Mouse (Mus musculus) heart, postnatal 25 days (tissue): Measurements from ENCODE around the gene Med12l. TPM values are rescaled to one million over a fixed set of nuclear protein-coding genes. Genes with fewer than 3 reads are reported as not detected.

ENCODE experiments used
- DNase-seq: peaks from one replicate; pipeline ENCODE4 v3.0.0; 2022; ENCODE audit warnings: low spot score
- intact Hi-C: fragments of 180-260 bp; cut with DNase I; formaldehyde crosslinking; loops from one replicate; pipeline ENCODE4 v1.15.1; 2025
- total RNA-seq, 2 experiments: library from RNA; stranded (reverse); gene quantifications; 2 replicates each; pipeline ENCODE4 v1.2.3; 2021

Med12l gene
- total RNA-seq, 2 experiments from 2014 or later, result 8.1 to 9.0 TPM

DNA sequence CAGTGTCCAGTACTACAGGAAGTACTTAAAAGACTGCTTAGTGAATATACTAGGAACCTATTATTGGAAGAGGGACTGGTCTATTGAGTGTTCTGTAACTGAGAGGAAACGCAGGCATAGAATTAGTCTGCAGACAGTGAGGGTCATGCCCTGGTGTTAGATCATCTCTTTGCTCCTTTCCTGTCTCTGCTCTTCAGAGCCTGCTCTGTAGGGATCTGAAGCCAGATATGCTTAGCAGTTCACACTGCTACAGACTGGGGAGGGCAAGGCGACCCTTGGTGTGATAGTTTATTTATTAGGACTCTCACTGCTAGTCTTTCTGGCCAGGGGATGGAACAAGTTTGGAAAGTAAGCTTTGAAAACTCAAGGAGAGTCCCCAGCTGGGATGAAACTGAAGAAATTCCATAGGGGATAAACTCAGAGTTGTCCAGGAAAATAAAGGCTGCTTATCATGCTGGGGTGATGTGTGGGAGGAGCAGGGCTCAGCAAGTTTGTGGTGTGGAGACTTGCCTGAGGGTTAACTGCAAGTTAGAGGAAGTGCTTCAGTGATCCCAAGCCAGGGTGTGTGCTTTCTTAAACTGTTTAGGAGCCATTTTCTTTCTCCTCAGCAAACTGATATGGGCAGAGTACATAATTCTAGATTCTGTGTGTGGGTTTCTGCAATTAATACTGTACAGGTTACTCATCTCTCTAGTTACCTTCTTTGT lies 164.4 kb downstream of the Med12l start:
- intact Hi-C loops, result loop anchor here (5.0 to 10.0 kb wide), 2 partner anchors 48 to 945 kb away; no protein-coding TSS in a partner anchor
- DNase-seq, result no peak

DNA sequence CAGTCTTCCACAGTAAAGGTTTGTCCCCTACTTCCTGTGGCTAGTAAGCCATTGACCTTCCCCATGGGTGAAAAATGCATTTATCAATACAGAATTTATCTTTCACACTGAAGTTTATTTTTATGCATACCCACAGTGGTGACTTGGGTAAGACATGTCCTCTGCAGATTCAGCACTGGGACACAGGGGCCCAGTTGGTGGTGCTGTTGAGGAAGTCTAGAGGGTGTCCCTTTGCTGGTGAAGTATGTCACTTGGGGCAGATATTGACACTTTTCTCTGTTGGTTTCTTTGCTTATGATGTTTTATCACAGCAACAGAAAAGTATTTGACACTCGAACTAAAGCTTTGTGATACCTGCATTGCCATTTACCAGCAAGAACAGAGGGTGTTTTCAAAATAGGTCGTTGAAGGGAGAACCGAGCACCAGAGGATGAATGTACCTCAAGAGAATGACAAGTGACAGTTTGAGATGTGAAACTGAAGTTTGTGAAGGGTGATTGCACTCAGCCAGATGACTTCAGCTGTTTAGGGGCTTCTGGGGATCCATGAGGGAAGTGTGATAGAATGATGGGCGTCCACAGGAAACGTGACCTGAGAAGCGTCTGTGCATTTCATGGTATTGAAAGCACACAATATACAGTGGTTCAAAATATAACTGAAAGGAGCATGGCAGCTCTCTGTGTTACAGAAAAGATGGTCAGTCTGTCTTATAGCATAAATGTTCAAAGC lies 169.0 kb downstream of the Med12l start:
- DNase-seq, result no peak
- intact Hi-C loops, result loop anchor here (1.0 to 10.0 kb wide), 4 partner anchors 34 to 940 kb away; no protein-coding TSS in a partner anchor

DNA sequence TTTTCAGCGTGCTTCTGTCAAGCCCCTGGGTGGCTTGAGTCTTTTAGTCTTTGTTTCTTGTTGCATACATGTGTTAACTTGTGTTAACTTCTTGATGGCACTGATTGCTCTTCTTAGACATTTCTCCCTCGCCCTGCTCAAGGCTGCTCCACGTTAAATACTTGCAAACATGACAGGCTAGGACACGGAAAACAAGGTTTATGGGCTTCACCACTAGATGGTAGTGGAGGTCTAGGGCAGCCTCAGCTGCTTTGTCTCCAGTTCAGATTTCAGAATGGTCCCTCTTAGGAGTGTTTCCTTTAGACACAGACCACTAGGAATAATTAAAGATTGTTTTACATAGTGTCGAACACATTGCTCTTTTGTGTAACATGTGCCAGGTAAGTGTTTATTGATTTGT lies 169.6 kb downstream of the Med12l start:
- DNase-seq, result no peak
- intact Hi-C loops, result loop anchor here (1.0 to 10.0 kb wide), 3 partner anchors 33 to 940 kb away; no protein-coding TSS in a partner anchor

DNA sequence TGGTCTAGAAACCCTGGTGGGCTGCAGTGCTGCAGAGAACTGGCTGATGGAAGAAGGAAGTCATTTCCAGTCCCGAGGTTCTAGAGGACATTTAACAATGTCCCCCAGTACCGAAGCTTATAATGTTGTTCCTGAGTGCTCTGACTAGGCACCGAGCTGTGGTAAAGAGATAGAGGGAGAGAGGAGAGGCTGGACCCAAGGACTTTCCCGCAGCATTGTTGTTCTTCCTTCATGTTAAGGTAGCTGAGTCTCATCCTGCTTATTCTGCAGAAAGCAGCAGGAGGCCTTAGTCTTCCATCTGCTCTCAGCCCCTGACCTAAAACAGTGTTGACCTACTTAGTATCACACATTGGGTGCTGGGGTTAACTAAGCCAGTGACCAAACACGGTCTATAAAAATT lies 171.2 kb downstream of the Med12l start:
- no peak for DNase-seq
- intact Hi-C loops, result loop anchor here (10.0 kb wide), 1 partner anchor 938 kb away; no protein-coding TSS in a partner anchor

DNA sequence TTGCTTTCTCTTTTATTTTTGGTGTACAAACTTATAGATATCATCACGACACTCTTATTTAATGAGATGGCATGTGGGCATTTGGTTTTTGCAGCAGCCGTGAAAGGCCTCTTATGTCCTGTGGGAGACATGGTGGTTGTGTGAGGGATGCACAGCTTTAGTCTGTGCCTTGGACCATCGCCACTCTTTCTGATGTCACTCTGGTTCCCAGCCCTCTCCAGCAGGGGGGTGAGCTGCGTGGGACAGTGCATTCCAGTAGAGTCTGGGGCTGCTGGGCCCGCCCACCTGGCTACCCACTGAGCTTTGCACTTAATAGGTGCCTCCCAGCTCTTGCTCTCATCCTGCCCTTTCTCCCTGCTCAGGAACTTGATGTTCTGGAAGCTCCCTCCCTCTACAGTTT lies 175.5 kb downstream of the Med12l start:
- intact Hi-C loops, result no loop called here
- DNase-seq, result no peak

DNA sequence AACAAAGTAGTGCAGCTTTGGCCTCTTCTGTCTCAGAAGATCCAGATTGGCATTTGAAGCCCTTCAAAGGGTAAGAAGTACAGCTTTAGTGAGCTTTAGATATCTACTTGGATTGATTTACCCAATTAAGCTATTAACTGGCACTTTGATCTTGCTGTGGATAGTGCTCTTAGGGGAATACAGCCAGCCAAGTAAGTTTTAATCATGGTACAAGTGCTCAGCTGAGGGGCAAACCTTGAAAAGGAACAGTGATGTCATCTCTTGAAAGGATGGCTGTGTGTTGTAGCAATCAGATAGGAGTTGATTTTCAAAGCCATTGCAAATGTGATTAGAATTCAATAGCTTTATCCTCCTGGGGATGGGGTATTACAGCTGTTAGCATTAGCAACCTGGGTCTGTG lies 176.5 kb downstream of the Med12l start:
- intact Hi-C loops, result no loop called here
- DNase-seq, result no peak

DNA sequence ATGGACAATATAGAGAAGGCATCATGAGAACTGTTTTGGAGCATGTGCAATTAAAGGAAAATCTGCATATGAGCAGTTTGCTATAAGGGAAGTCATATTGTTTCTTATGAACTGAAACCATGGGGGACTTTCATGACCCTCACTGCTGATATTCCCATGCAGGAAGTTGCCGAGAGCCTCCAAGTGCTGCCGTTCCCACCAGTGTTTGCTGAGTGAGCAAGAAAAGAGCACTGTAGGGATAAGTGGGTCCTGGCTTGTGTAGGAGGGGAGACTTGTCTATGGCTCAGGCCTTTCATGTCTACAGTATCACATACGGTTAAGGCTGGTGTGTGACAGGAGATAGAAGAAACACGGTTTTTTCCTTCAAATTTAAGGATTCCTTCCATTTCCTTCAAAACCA lies 180.0 kb downstream of the Med12l start:
- DNase-seq, result no peak
- intact Hi-C loops, result no loop called here

DNA sequence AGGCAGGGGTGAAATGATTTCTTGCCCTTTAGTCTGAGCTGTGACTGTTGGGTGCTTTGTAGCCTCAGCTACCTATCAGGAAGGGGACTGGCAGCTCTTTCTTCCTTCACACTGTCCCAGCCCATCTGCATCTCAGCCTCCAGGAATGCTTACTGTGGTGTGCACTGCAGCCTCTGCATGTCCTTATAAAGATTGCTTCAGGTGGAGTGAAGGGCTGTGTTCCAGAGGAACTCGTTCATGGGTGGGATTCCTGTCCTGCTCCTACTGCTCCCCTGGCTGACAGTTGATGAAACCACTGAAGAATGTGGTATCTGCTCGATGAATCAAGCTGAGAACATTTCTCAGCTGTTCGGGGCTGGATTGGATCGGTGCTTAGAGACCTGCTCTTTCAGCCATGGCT lies 181.7 kb downstream of the Med12l start:
- intact Hi-C loops, result no loop called here
- no peak for DNase-seq

DNA sequence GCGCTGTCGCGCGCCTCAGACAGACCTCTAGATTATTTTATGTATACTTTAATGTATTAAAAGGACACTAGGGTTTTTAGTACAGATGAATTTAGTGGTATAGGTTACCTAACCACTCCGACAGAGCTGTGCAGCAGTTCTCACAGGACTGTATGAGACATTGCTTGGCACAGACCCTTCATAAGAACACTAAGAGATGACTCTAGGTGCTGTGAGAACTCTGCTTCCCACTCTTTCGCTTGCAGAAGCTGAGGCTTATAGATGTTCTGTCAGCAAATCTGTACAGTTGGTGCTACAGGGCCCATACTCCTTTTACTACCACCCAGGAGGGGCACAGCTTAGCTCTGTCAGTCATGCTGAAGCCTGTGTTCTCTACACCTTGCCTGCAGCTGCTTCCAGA lies 186.0 kb downstream of the Med12l start:
- intact Hi-C loops, result no loop called here
- DNase-seq, result no peak

DNA sequence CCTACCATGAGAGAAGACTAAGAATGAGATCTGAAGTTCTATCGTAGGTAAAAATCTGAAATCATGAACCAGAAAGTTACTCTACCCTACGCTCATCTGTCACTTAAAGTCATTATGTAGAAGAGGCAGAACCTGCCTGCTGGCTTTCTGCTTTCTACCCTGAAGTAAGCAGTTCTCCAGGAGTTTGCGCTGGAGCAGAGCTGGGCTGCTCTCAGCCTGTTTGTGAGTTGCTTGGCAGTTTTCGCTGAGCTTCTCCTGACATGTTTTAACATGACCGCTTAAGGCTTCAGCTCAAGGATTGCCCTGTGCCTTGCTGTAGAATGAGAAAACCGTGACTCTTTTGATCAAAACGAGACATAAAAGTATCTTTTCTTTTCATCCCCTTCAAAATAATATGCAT lies 188.5 kb downstream of the Med12l start:
- no peak for DNase-seq
- intact Hi-C loops, result no loop called here

DNA sequence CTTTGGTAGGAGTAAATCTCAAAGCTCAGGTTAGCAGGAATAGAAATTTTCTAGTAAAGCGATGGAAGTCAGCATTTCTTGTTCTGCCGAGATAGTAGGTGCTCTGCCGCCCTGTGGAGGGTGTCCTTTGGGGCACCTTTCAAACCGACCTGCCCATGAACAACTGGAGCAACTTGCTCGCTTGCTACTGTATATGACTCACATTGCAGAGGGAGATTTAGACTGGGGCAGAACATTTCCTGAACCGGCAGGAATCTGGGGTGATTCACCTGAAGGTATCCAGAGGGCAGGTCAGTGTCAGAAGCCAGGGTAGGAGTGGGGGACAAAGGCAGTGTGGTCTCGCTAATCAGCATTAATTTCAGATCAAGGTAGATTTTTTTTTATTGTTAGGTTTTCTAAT lies 189.3 kb downstream of the Med12l start, which contains the start of gene Gpr87:
Gpr87 (minus strand) TSS at position 167 of the 400 bp plus-strand sequence.
- no peak for DNase-seq
- intact Hi-C loops, result no loop called here

DNA sequence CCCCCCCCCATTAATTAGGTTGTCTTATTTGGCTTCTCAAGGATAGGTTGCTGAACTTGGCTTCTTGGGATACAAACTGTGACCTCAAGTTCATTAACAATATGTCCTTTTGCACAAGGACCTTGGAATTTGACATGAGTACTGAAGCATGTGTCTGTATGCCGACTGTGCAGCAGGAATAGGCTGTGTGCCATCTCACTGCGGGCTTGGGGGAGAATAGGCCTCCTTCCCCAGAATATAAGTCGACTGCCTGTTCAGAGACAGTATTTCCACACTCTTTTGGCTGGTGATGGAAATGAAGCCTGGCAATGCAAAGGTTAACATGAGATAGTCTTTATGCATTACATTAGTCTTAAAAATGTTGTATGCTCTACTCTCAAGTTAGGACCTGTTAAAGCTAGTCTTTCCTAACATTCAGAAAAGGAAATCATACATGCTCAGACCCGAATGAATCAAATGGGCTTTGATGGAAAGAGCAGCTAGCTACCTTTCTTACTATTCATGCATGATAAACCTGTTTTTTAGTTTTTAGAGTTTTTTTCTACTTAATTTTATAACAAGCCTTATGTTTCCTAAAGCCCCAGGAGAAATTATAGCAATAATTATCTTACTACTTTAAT lies 191.8 kb downstream of the Med12l start:
- no peak for DNase-seq
- intact Hi-C loops, result no loop called here

DNA sequence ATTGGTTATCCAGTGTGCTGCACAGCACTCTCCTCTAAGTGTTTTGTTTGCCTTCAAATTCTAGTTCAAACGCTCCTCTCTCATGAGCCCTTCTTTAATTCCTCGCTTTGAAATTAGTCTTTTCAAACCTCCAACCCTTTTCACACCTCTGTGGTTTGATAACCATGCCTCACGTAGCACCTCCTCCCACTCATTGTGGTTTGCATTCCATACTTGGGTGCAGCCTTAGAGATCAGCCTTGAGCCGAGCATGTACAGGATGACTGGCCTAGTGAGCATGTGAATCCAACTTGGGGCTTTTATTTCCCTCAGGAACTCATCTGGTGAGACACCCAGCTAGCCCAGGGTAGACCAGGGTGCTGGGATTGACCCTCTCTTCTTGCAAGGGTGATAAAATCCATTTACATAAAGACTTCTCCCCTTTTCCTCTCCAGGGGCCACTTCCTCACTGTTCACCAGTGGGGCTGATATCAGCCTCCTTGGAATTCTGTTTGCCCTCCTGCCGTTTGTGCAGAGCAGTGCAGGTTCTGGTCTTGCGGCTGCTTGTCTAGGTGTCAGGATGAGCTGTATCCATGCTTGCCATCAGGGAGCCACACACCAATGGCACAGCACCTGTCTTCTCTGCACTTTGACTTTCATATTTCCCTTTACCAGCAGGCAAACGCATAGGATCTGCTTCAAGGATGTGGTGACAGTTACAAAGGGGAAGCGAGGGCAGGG lies 198.3 kb downstream of the Med12l start:
- no peak for DNase-seq
- intact Hi-C loops, result no loop called here

DNA sequence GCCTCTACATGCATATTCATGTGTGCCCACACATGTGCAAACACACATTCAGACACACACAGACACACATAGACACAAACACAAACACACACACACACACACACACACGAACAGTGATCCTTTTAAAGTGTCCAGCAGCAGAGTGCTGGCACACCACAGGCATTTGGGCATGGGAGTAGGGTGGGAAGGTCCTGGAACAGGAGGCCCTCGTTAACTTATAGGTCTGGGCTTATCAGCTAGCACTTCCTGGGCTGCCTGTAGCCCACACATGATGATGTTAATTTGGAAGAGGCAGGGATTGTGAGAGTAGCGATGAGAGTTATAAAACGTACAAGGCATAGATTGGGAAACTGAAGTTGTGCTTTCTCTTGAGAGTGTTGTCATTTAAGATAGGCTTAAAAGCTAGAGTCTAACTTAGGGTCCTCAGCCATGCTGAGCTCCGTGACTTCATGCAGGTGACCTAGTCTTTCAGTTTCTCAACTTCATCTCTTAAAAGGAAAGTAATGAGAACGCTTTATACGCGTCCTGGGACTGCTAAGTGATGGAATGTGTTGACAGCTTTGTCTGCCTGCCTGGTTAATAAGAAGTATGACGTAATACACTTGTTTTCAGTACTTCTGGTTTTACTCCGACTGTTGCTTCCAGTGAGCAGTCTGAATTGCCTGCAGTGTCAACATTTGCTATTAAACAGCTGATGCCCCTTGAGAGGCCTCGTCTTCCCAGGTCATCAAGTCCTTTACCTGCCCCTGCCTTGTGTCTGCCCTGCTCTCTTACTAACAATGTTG lies 199.3 kb downstream of the Med12l start:
- DNase-seq, result no peak
- intact Hi-C loops, result no loop called here

DNA sequence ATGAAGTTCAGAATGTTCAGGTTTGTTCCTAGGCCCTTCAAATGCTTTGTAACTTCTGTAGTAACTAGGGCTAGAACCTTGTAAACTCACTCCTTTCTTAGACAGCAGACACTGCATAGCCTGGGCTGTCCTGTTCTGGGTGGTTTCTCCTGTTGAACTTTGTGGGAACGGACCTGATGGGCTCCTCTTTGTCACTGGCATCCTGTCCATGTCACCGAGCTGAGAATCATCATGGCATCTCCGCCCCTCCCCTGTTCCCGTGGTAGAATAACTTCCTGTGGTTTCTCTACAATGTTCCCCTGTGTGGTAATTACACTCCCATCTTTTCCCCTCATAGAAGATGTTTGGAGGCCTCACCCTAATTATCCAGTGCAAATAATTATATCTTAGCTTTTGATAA lies 200.3 kb downstream of the Med12l start:
- no peak for DNase-seq
- intact Hi-C loops, result no loop called here

DNA sequence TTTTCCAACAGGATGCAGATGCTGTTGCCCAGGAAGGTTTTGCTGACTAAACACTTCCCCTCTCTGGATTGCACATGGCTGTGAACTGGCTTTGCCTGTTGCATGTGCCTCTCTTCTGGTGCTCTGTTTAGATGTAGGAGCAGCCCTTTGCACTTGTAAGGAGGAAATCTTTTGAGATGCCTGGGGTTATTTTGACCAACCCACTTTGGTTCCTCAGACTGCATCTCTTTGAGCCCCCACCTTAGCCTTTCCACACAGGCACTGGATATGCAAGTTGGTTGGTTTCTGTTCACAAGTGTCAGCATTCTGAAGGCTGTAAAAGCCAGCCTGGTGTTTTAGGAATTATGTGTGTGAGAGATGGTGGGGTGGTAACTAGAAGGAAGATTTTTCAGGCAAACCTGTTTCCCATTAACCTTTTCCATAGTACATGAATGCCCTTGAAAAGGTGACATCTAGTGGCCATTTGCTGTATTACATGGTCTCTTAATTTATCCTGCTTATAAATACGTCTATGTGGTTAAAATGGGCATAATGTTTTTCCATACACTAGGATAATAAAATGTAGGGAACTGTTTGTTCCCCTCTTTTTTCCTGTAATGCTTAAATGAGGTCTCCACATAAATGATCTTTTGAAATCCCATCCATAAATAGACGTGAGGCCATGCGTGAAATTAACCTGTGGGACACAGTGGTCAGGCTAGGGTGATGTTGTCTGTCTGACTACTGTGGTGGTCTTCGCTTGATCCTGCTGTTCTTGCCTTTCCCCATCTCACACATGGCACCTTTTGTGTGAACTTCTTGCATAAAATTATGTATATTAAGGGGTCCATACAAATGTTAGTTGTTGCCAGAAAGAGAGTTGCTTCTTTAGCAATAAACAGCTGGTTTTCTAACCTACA lies 203.3 kb downstream of the Med12l start:
- DNase-seq, result no peak
- intact Hi-C loops, result loop anchor here (1.0 to 2.0 kb wide), 3 partner anchors 34 to 130 kb away; no protein-coding TSS in a partner anchor

DNA sequence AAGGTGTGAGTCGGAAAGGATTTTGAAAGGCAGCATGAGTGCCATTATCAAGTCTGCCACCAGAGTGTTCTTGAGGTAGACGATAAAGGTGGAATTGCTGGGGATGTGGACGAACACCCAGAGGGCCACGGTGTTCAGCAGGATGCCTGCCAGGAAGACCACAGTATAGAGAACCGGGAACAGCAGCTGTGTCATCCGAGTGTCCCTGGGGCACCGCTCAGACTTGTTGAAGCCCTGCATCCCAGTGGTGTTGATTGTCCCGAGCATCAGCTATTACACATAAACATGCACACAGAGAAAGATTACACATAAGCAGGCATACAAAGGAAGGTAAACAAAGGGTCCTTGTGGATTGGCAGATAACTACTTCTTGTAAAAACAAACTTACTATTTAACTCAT lies 204.5 kb downstream of the Med12l start:
- DNase-seq, result no peak
- intact Hi-C loops, result no loop called here

DNA sequence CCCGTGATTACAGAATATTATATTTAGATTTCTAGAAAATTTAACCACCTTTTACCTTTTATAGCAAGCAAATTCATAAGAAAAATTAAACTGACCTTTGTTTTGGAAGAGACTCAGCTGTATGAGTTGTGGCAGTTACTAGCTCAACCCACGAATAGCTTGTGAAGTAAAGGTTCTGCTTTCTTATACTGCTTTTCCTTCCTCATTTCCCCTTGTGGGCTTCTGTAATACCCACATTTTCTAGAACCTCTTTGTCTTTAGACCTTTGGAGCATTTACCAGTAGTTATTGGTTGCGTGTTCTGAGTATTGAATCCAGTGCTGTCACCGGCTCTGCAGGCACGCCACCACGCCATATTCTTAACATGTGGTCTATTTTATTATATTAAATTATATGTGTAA lies 205.1 kb downstream of the Med12l start, which contains the start of gene P2ry13:
P2ry13 (minus strand) TSS at position 156 of the 400 bp plus-strand sequence.
- intact Hi-C loops, result no loop called here

More for the DNA sequence above, 205.1 kb downstream of the Med12l start, which contains the start of gene P2ry13:
- no peak for DNase-seq
